Mouse (Mus musculus) forebrain, embryonic 12.5 days (tissue): ENCODE data around the gene Lrch3. TPM values are rescaled to one million over a fixed set of nuclear protein-coding genes. Genes with fewer than 3 reads are reported as not detected.

Experiments used
- ATAC-seq: fragments of 200-750 bp; cut with Nextera tagmentation; 2 replicates; pipeline ENCODE4 v1.8.0; 2017; ENCODE audit warnings: moderate TSS enrichment; ENCODE audit not compliant: low FRiP score
- H3K27ac ChIP-seq: fragments of 300-500 bp; sonication (generic); 2 replicates; pipeline ENCODE4 v1.5.1; 2016; ENCODE audit warnings: mild to moderate bottlenecking
- H3K27me3 ChIP-seq: fragments of 300-500 bp; sonication (generic); 2 replicates; pipeline ENCODE4 v1.6.1; 2016; ENCODE audit warnings: mild to moderate bottlenecking
- H3K36me3 ChIP-seq: fragments of 300-500 bp; sonication (generic); replicated peaks from 2 replicates; pipeline ENCODE4 v1.6.1; 2016; ENCODE audit warnings: mild to moderate bottlenecking
- H3K4me1 ChIP-seq: fragments of 300-500 bp; sonication (generic); 2 replicates; pipeline ENCODE4 v1.6.1; 2016
- H3K4me2 ChIP-seq: fragments of 300-500 bp; sonication (generic); 2 replicates; pipeline ENCODE4 v1.6.1; 2016; ENCODE audit warnings: mild to moderate bottlenecking, moderate library complexity
- H3K4me3 ChIP-seq: fragments of 300-500 bp; sonication (generic); replicated peaks from 2 replicates; pipeline ENCODE4 v1.5.1; 2016; ENCODE audit warnings: mild to moderate bottlenecking
- H3K9ac ChIP-seq: fragments of 300-500 bp; sonication (generic); 2 replicates; pipeline ENCODE4 v1.6.1; 2016; ENCODE audit warnings: mild to moderate bottlenecking
- H3K9me3 ChIP-seq: fragments of 300-500 bp; sonication (generic); 2 replicates; pipeline ENCODE4 v1.6.1; 2016
- WGBS: fragments of 180-500 bp; shearing (Covaris S2); methylation state at CpG from one replicate; pipeline ENCODE4 v1.1.7; 2016; 5-methylcytosine and 5-hydroxymethylcytosine counted together
- polyA plus RNA-seq: library from polyadenylated mRNA; unstranded; fragments of >200 nt; fragmentation: Nextera tagmentation; extraction: Ambion mirVana; gene quantifications from 2 replicates; pipeline ENCODE4 v1.2.1, GENCODE M21; 2016

Lrch3 gene
- polyA plus RNA-seq, 1 experiment from 2014 or later: 49.4 TPM

DNA sequence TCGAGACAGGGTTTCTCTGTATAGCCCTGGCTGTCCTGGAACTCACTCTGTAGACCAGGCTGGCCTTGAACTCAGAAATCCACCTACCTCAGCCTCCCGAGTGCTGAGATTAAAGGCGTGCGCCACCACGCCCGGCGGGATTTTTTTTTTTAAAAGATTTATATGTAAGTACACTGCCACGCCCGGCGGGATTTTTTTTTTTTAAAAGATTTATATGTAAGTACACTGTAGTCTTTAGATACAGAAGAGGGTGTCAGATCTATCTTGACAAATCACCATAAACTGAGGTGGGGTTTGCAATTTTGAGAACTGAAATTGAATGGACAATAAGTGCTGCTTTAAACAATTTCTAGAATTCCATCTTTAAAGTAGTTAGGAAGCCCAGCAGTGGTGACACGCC is 147.5 kb downstream of the Lrch3 start:
- Histone ChIP-seq H3K27ac (peak overlapping the region; percentile 87), H3K4me2 (peak overlapping the region; percentile 83)

DNA sequence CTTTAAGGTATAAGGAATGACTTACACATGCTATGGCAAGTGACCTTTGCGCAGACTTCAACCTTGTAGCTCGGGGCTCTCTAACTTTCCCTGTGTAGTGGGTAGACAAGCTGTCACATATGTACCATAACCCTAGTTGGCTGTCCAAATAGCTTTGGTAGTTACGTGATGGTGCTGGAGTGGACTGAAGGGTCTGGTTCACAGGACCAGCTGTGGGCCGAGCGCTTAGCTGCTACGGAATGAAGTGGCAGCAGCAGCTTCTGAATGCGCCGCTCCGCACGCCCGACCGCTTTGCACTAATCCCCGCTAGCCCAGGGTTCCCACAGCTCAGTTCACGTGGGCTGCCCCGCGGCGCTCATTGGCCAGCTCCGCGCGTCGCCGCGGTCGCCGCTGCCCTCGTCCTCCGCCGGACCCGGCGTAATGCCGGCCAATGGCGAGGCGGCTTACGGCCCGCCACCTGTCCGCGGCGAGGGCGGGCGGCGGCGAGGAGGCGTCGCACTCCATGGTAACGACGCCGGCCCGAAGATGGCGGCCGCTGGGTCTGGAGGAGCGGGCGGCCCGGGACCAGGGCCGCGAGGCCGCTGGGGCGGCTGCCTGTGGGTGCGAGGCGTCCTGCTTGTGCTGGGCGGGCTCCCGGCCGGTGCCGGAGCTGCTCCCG is 148.3 kb downstream of the Lrch3 start, which contains the start of gene Lmln:
Lmln (plus strand) TSS at position 498 of the 658 bp plus-strand sequence.
- under 1% methylated on average over 57 of the region's 64 CpGs for WGBS
- peak within 1 kb of the TSS; percentile 83 for H3K4me2 ChIP-seq
- H3K36me3 ChIP-seq: peaks cover 41% of the 10 kb centered on the region
- peaks cover 36% of the 10 kb centered on the region for H3K4me1 ChIP-seq
- no peaks in the 10 kb centered on the region for H3K27me3 ChIP-seq
- H3K4me3 ChIP-seq: peak within 1 kb of the TSS; percentile 87
- peak within 1 kb of the TSS; percentile 75 for H3K9ac ChIP-seq
- ATAC-seq: peak; percentile 98
- H3K27ac ChIP-seq: peak within 1 kb of the TSS; percentile 87
- H3K9me3 ChIP-seq: no peaks in the 10 kb centered on the region

More for the DNA sequence above, 147.5 kb downstream of the Lrch3 start:
- WGBS: 48% methylated on average over 11 of the region's 11 CpGs
- 0 out of 2 replicates have a peak overlapping the region, but pooled peaks have one; percentile 87 for H3K4me3 ChIP-seq
- peaks cover 36% of the 10 kb centered on the region for H3K4me1 ChIP-seq
- no peak for ATAC-seq
- no peaks in the 10 kb centered on the region for H3K27me3 ChIP-seq
- peak overlapping the region; percentile 44; the same call in 1 of the 2 replicates for H3K9ac ChIP-seq
- no peaks in the 10 kb centered on the region for H3K9me3 ChIP-seq
- H3K36me3 ChIP-seq: peaks cover 33% of the 10 kb centered on the region

DNA sequence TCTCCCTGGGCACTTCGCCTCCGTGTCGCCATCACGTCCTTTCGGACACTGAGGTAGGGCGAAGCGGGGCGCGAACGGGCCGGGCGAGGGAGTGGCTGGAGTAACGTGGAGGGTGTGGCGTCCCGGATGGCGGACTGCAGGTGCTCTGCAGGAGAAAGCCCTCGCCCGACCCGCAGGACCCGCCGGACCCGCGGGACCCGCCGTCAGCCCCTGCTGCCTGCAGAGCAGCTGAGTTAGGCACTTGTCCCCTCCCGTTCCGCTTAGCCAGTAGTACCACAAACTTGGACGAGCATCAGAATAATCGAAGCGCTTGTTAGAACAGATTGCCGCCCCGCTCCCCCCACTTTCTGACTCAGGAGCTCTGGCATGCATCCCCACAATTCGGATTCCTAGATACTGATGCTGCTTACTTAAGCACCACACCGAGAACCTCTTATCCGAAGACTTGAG is 148.8 kb downstream of the Lrch3 start:
- peak overlapping the region; percentile 83 for H3K4me2 ChIP-seq
- H3K27me3 ChIP-seq: no peaks in the 10 kb centered on the region
- H3K4me3 ChIP-seq: peak overlapping the region; percentile 87
- peaks cover 44% of the 10 kb centered on the region for H3K36me3 ChIP-seq
- ATAC-seq: no peak
- H3K9ac ChIP-seq: peak overlapping the region; percentile 75
- peaks cover 33% of the 10 kb centered on the region for H3K4me1 ChIP-seq
- WGBS: 0% methylated on average over 35 of the region's 35 CpGs
- no peaks in the 10 kb centered on the region for H3K9me3 ChIP-seq
- H3K27ac ChIP-seq: peak overlapping the region; percentile 87

DNA sequence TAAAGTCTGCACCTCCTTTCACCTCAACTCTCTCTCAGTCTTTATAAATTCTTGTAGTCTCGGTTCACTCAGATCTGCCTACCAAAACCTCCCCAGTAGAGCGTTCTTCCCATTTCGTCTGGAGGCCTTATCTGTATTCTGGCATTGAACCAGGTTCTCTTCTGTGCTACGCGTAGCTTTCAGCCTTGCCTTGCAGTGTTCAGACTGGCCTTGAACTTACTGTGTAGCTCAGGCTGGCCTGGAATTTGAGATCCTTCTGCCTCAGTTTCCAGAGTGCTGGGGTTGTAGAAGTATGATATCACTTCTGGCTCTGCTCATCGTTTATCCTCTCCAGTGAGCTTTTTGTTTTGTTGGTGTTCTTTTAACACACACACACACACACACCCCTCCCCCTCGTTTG is 149.4 kb downstream of the Lrch3 start:
- Histone ChIP-seq H3K27me3 (no peaks in the 10 kb centered on the region), H3K9ac (peak overlapping the region; percentile 75), H3K4me2 (peak overlapping the region; percentile 83), H3K36me3 (peaks cover 45% of the 10 kb centered on the region), H3K4me1 (peaks cover 27% of the 10 kb centered on the region), H3K27ac (peak overlapping the region; percentile 87; the same call in 1 of the 2 replicates), H3K4me3 (peak overlapping the region; percentile 87), H3K9me3 (no peaks in the 10 kb centered on the region)
- WGBS: 16% methylated on average over 7 of the region's 7 CpGs
- ATAC-seq: no peak

DNA sequence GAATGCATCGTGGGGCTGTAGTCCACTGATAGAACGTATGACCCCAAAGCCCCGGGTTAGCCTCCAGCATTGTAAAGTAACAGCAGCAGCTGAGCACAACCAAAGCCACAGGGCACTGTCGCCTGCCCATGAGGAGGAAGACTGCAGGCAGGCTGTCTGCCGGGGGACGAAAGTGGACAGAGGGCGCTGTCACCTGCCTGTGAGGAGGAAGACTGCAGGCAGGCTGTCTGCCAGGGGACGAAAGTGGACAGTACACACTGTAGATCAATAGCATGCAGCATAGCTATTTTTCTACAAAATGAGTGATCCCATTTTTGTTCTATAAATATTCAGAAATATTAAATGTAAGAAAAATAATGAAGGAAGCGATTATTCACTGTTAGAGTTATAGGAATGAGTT is 150.7 kb downstream of the Lrch3 start:
- H3K9me3 ChIP-seq: no peaks in the 10 kb centered on the region
- H3K9ac ChIP-seq: no peak overlapping the region
- no peak for ATAC-seq
- WGBS: 72% methylated on average over 9 of the region's 9 CpGs
- no peak overlapping the region for H3K4me2 ChIP-seq
- peaks cover 25% of the 10 kb centered on the region for H3K4me1 ChIP-seq
- H3K27me3 ChIP-seq: no peaks in the 10 kb centered on the region
- H3K4me3 ChIP-seq: no peak overlapping the region
- H3K27ac ChIP-seq: no peak overlapping the region
- H3K36me3 ChIP-seq: peaks cover 41% of the 10 kb centered on the region

Other genes starting within 250 kb of the Lrch3 start
- gene Muc4, start 178.2 kb upstream of the Lrch3 start, polyA plus RNA-seq: 0.19 and 0.28 TPM in 2 replicates
- gene Muc20, start 116.7 kb upstream of the Lrch3 start, polyA plus RNA-seq: not detected in 2 replicates
- gene Smbd1, start 103.6 kb upstream of the Lrch3 start, polyA plus RNA-seq: not detected in 2 replicates
- gene Fyttd1, start 36.6 kb upstream of the Lrch3 start, polyA plus RNA-seq: 122 and 125 TPM in 2 replicates
- 26.5 and 27.4 TPM in 2 replicates for gene Rubcn, start 36.3 kb upstream of the Lrch3 start, polyA plus RNA-seq
- gene Iqcg, start 142.1 kb downstream of the Lrch3 start, polyA plus RNA-seq: 4.3 and 4.5 TPM in 2 replicates
- 730 and 741 TPM in 2 replicates for gene Rpl35a, start 142.4 kb downstream of the Lrch3 start, polyA plus RNA-seq
- gene Lmln, start 148.4 kb downstream of the Lrch3 start, polyA plus RNA-seq: 3.1 and 4.4 TPM in 2 replicates